Mouse (Mus musculus) cerebellum, adult 2 months (tissue): ENCODE results near the gene Il17rb.

Experiments used
- CTCF ChIP-seq: fragments of 200-500 bp; IDR thresholded peaks from 2 replicates; pipeline ENCODE4 v1.5.1; 2011; ENCODE audit warnings: low read depth, mild to moderate bottlenecking, control low read depth, low read length, moderate library complexity, borderline replicate concordance; ENCODE audit not compliant: insufficient read depth
- POLR2A ChIP-seq: fragments of 200-500 bp; IDR thresholded peaks from 2 replicates; pipeline ENCODE4 v1.6.1; 2011; ENCODE audit warnings: low read length, control low read depth, borderline replicate concordance; ENCODE audit not compliant: insufficient read depth

GRCm38 (mm10) chr14:29994976-29995375 is 13.7 kb downstream of the Il17rb start:
- no peak for TF ChIP-seq CTCF
- TF ChIP-seq POLR2A, result no peak
